Mouse (Mus musculus) left cerebral cortex, postnatal 36 days (tissue): ENCODE results near the gene Olfr135. TPM values are rescaled to one million over a fixed set of nuclear protein-coding genes. Genes with fewer than 3 reads are reported as not detected.

Experiments
- DNase-seq, 2 experiments: peaks; one replicate each; pipeline ENCODE4 v3.0.0; 2021 to 2022; ENCODE audit warnings: low spot score in 2 of 2, mixed read lengths in 1 of 2
- intact Hi-C: fragments of 180-260 bp; cut with DNase I; formaldehyde crosslinking; loops from one replicate; pipeline ENCODE4 v1.15.1; 2025
- total RNA-seq, 2 experiments: library from RNA; stranded (reverse); gene quantifications; 2 replicates each; pipeline ENCODE4 v1.2.3; 2021

Gene Olfr135
- not detected for total RNA-seq

- intact Hi-C loops = no loop called here
- no peak for DNase-seq
These were observed at the start of gene Olfr135 for GRCm38 (mm10) chr17:38204035-38204434. Gene Olfr135, plus strand, starts transcription at chr17:38204335.

DNA sequence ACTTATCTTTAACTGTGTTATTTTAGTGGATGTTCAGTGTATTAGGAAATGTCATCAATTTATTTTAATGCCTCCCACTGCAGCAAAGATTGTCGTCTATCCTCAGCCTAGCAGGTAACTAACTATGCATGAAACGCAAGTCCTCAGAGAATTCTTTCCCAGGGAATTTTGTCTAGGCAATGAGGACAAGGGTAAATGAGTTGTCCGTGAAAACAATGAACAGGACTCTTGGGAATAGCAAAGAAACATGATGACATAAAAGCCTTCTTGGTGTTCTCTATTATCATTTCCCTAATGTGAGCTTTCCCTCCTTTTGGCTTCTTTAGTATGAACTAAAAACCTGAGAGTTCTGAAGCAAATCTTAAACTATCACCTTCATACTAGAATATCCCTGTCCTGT lies 33.0 kb upstream of the Olfr135 start, which contains the start of gene Olfr134:
Gene Olfr134, plus strand, starts transcription at position 301 of the 400 bp plus-strand sequence.
- intact Hi-C loops = no loop called here
- no peak for DNase-seq

Other genes with a start within 250 kb of the Olfr135 start
- not detected for gene Olfr129, start 144.3 kb upstream of the Olfr135 start, total RNA-seq
- gene Olfr130, start 140.4 kb upstream of the Olfr135 start, total RNA-seq = not detected
- gene Olfr131, start 115.6 kb upstream of the Olfr135 start, total RNA-seq = not detected
- not detected for gene Olfr132, start 69.8 kb upstream of the Olfr135 start, total RNA-seq
- not detected for gene Olfr133, start 59.1 kb upstream of the Olfr135 start, total RNA-seq
- gene Olfr134, start 32.9 kb upstream of the Olfr135 start, total RNA-seq = not detected
- not detected for gene Olfr138, start 56.7 kb downstream of the Olfr135 start, total RNA-seq
- not detected for gene Olfr137, start 103.2 kb downstream of the Olfr135 start, total RNA-seq
- gene Olfr136, start 125.5 kb downstream of the Olfr135 start, total RNA-seq = not detected
- not detected for gene Esp36, start 215.8 kb downstream of the Olfr135 start, total RNA-seq